Mouse (Mus musculus): ENCODE measurements around the gene Hoxa3. TPM values are rescaled to one million over a fixed set of nuclear protein-coding genes. Genes with fewer than 3 reads are reported as not detected.

The Hoxa3 gene
- total and polyA plus RNA-seq, 3 experiments = 0.55 to 1.3 (median 0.76) TPM

GRCm38 (mm10) chr6:52164051-52164625 lies 49.0 kb downstream of the Hoxa3 start:
- TF ChIP-seq CTCF (IDR thresholded peaks at IDR 0.05) (no peak), POLR2A (IDR thresholded peaks at IDR 0.05; ENCODE audit: insufficient read depth, low read depth, low read length) (no peak), EP300 (IDR thresholded peaks at IDR 0.05; ENCODE audit: insufficient read depth, low read depth, low read length) (no peak)
- peak overlapping the region; percentile 60 for H3K9ac ChIP-seq (ENCODE audit: low read depth, low read length)
- no peak for DNase-seq
- WGBS = 2% methylated on average over 39 of the region's 39 CpGs
- peaks cover 15% of the 10 kb centered on the region for H3K27me3 ChIP-seq (ENCODE audit: control insufficient read depth, insufficient read depth, low read length)
- no peaks in the 10 kb centered on the region for H3K79me2 ChIP-seq (replicated peaks; ENCODE audit: control insufficient read depth, insufficient read depth, low read length)
- H3K4me3 ChIP-seq = peak overlapping the region; percentile 39
- no peaks in the 10 kb centered on the region for H3K36me3 ChIP-seq (ENCODE audit: control insufficient read depth, insufficient read depth, low read length)
- H3K4me1 ChIP-seq (ENCODE audit: control insufficient read depth, insufficient read depth, low read length) = no peaks in the 10 kb centered on the region
- intact Hi-C loops (cut with DNase I) = no loop called here
- peak overlapping the region; percentile 45 for H3K27ac ChIP-seq

DNA sequence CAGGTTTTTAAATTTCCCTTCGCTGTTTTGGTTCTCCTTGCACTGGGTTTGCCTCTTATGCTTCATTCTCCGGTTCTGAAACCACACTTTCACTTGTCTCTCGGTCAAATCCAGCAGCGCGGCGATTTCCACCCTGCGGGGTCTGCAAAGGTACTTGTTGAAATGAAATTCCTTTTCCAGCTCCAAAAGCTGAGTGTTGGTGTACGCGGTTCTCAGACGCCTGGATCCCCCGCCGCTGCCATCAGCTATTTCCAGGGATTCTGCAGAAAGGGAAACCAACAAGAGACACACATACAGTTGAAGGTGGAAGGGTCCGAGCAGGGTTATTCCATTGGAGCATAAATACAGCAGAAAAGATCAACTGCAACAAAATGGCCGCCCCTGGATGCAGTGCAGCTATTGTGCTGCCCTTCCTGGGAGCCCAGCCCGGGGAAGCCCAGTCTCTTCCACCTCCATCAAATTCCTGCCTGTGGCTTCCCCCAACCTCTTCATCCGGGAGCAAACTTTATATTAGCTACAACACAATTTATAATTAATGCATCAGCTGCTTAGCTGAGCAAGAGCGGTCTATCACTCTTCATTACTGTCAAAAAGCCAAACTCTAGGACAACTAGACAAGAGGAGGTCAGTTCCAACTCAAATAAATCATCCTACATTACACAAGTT lies 49.6 kb downstream of the Hoxa3 start:
- peak overlapping the region; percentile 45 for H3K27ac ChIP-seq
- TF ChIP-seq POLR2A (IDR thresholded peaks at IDR 0.05; ENCODE audit: insufficient read depth, low read depth, low read length) (no peak), EP300 (IDR thresholded peaks at IDR 0.05; ENCODE audit: insufficient read depth, low read depth, low read length) (no peak), CTCF (IDR thresholded peaks at IDR 0.05) (no peak)

GRCm38 (mm10) chr6:52162611-52163365 lies 50.3 kb downstream of the Hoxa3 start:
- no peak overlapping the region for H3K9ac ChIP-seq (ENCODE audit: low read depth, low read length)
- intact Hi-C loops (cut with DNase I) = loop anchor here (2.0 kb wide), 1 partner anchor 150 kb away; the partner anchor contains the start of gene Skap2
- H3K4me1 ChIP-seq (ENCODE audit: control insufficient read depth, insufficient read depth, low read length) = no peaks in the 10 kb centered on the region
- peak overlapping the region; percentile 39; the same call in 1 of the 2 replicates for H3K4me3 ChIP-seq
- WGBS = 25% methylated on average over 14 of the region's 14 CpGs
- peaks cover 16% of the 10 kb centered on the region for H3K27me3 ChIP-seq (ENCODE audit: control insufficient read depth, insufficient read depth, low read length)
- peak overlapping the region; percentile 45 for H3K27ac ChIP-seq
- no peaks in the 10 kb centered on the region for H3K36me3 ChIP-seq (ENCODE audit: control insufficient read depth, insufficient read depth, low read length)
- H3K79me2 ChIP-seq (replicated peaks; ENCODE audit: control insufficient read depth, insufficient read depth, low read length) = no peaks in the 10 kb centered on the region
- no peak for DNase-seq
- TF ChIP-seq EP300 (IDR thresholded peaks at IDR 0.05; ENCODE audit: insufficient read depth, low read depth, low read length) (no peak), CTCF (IDR thresholded peaks at IDR 0.05) (no peak)

More for the DNA sequence above, 49.6 kb downstream of the Hoxa3 start:
- no peak for DNase-seq
- Histone ChIP-seq H3K4me3 (peak overlapping the region; percentile 39), H3K27me3 (ENCODE audit: control insufficient read depth, insufficient read depth, low read length) (peaks cover 12% of the 10 kb centered on the region), H3K79me2 (replicated peaks; ENCODE audit: control insufficient read depth, insufficient read depth, low read length) (no peaks in the 10 kb centered on the region), H3K9ac (ENCODE audit: low read depth, low read length) (no peak overlapping the region), H3K36me3 (ENCODE audit: control insufficient read depth, insufficient read depth, low read length) (no peaks in the 10 kb centered on the region), H3K4me1 (ENCODE audit: control insufficient read depth, insufficient read depth, low read length) (no peaks in the 10 kb centered on the region)
- intact Hi-C loops (cut with DNase I) = loop anchor here (2.0 kb wide), 1 partner anchor 151 kb away; the partner anchor contains the start of gene Skap2
- 21% methylated on average over 17 of the region's 17 CpGs for WGBS

GRCm38 (mm10) chr6:52162093-52162380 lies 51.1 kb downstream of the Hoxa3 start:
- no peak for TF ChIP-seq POLR2A (IDR thresholded peaks at IDR 0.05; ENCODE audit: insufficient read depth, low read depth, low read length)
- intact Hi-C loops (cut with DNase I) = loop anchor here (2.0 kb wide), 1 partner anchor 149 kb away; the partner anchor contains the start of gene Skap2
- Histone ChIP-seq H3K36me3 (ENCODE audit: control insufficient read depth, insufficient read depth, low read length) (no peaks in the 10 kb centered on the region), H3K79me2 (replicated peaks; ENCODE audit: control insufficient read depth, insufficient read depth, low read length) (no peaks in the 10 kb centered on the region), H3K4me3 (no peak overlapping the region), H3K27me3 (ENCODE audit: control insufficient read depth, insufficient read depth, low read length) (peaks cover 15% of the 10 kb centered on the region), H3K4me1 (ENCODE audit: control insufficient read depth, insufficient read depth, low read length) (no peaks in the 10 kb centered on the region), H3K27ac (no peak overlapping the region; the same call in 1 of the 2 replicates), H3K9ac (ENCODE audit: low read depth, low read length) (no peak overlapping the region)
- WGBS = 32% methylated on average over 1 of the region's 1 CpGs
- no peak for DNase-seq

GRCm38 (mm10) chr6:52161336-52162092 lies 51.6 kb downstream of the Hoxa3 start:
- H3K27me3 ChIP-seq (ENCODE audit: control insufficient read depth, insufficient read depth, low read length) = peaks cover 15% of the 10 kb centered on the region
- 30% methylated on average over 8 of the region's 8 CpGs for WGBS
- H3K4me3 ChIP-seq = no peak overlapping the region

More at GRCm38 (mm10) chr6:52161336-52162092, 51.6 kb downstream of the Hoxa3 start:
- Histone ChIP-seq H3K9ac (ENCODE audit: low read depth, low read length) (no peak overlapping the region), H3K4me1 (ENCODE audit: control insufficient read depth, insufficient read depth, low read length) (no peaks in the 10 kb centered on the region), H3K79me2 (replicated peaks; ENCODE audit: control insufficient read depth, insufficient read depth, low read length) (no peaks in the 10 kb centered on the region), H3K36me3 (ENCODE audit: control insufficient read depth, insufficient read depth, low read length) (no peaks in the 10 kb centered on the region), H3K27ac (peak overlapping the region; percentile 47)
- no peak for DNase-seq
- intact Hi-C loops (cut with DNase I) = loop anchor here (2.0 kb wide), 1 partner anchor 149 kb away; the partner anchor contains the start of gene Skap2
- TF ChIP-seq CTCF (IDR thresholded peaks at IDR 0.05) (no peak), EP300 (IDR thresholded peaks at IDR 0.05; ENCODE audit: insufficient read depth, low read depth, low read length) (no peak), POLR2A (IDR thresholded peaks at IDR 0.05; ENCODE audit: insufficient read depth, low read depth, low read length) (no peak)

All from heart, adult 2 months (tissue).